Mouse (Mus musculus) neural tube, embryonic 15.5 days (tissue): ENCODE measurements around the gene Hcfc1r1. TPM values are rescaled to one million over a fixed set of nuclear protein-coding genes. Genes with fewer than 3 reads are reported as not detected.
A peak's percentile ranks its signal among the peaks of the same experiment; 100 is the strongest.

Experiments
- ATAC-seq: fragments of 200-750 bp; cut with Nextera tagmentation; 2 replicates; pipeline ENCODE4 v1.8.0; 2017; ENCODE audit warnings: mild to moderate bottlenecking, moderate TSS enrichment, moderate library complexity; ENCODE audit not compliant: low FRiP score
- H3K27ac ChIP-seq: fragments of 300-500 bp; sonication (generic); replicated peaks from 2 replicates; pipeline ENCODE4 v1.5.1; 2015; ENCODE audit warnings: mild to moderate bottlenecking, inconsistent platforms
- H3K27me3 ChIP-seq: fragments of 300-500 bp; sonication (generic); replicated peaks from 2 replicates; pipeline ENCODE4 v1.6.1; 2015; ENCODE audit warnings: inconsistent platforms
- H3K36me3 ChIP-seq: fragments of 300-500 bp; sonication (generic); 2 replicates; pipeline ENCODE4 v1.6.1; 2015; ENCODE audit warnings: inconsistent platforms
- H3K4me1 ChIP-seq: fragments of 300-500 bp; sonication (generic); 2 replicates; pipeline ENCODE4 v1.6.1; 2015; ENCODE audit warnings: inconsistent platforms
- H3K4me2 ChIP-seq: fragments of 300-500 bp; sonication (generic); 2 replicates; pipeline ENCODE4 v1.6.1; 2015; ENCODE audit warnings: inconsistent platforms, mild to moderate bottlenecking, moderate library complexity
- H3K4me3 ChIP-seq: fragments of 300-500 bp; sonication (generic); replicated peaks from 2 replicates; pipeline ENCODE4 v1.5.1; 2015; ENCODE audit warnings: mild to moderate bottlenecking, inconsistent platforms
- H3K9ac ChIP-seq: fragments of 300-500 bp; sonication (generic); replicated peaks from 2 replicates; pipeline ENCODE4 v1.6.1; 2015; ENCODE audit warnings: mild to moderate bottlenecking, inconsistent platforms
- H3K9me3 ChIP-seq: fragments of 300-500 bp; sonication (generic); replicated peaks from 2 replicates; pipeline ENCODE4 v1.6.1; 2016; ENCODE audit warnings: inconsistent platforms
- WGBS: fragments of 180-500 bp; shearing (Covaris S2); methylation state at CpG from one replicate; pipeline ENCODE4 v1.1.7; 2015; ENCODE audit warnings: mixed read lengths; 5-methylcytosine and 5-hydroxymethylcytosine counted together
- polyA plus RNA-seq: library from polyadenylated mRNA; unstranded; fragments of >200 nt; fragmentation: Nextera tagmentation; extraction: Ambion mirVana; gene quantifications from 2 replicates; pipeline ENCODE4 v1.2.1, GENCODE M21; 2015

Hcfc1r1 gene
- polyA plus RNA-seq, 1 experiment from 2014 or later, result 149 TPM

- Histone ChIP-seq H3K9ac (no peak within 1 kb of the TSS), H3K4me2 (peak within 1 kb of the TSS; percentile 34), H3K36me3 (no peaks in the 10 kb centered on the region), H3K27ac (no peak within 1 kb of the TSS), H3K4me3 (no peak within 1 kb of the TSS; the same call in 1 of the 2 replicates), H3K9me3 (no peaks in the 10 kb centered on the region), H3K27me3 (peaks cover 47% of the 10 kb centered on the region), H3K4me1 (peaks cover 8% of the 10 kb centered on the region; the same call in 1 of the 2 replicates)
- 4% methylated on average over 27 of the region's 27 CpGs for WGBS
- ATAC-seq, result no peak
Measured at GRCm38 (mm10) chr17:23660117-23660875, 13.1 kb upstream of the Hcfc1r1 start, which contains the start of gene Bicdl2. TSS of gene Bicdl2 (plus strand) at chr17:23660506.

DNA sequence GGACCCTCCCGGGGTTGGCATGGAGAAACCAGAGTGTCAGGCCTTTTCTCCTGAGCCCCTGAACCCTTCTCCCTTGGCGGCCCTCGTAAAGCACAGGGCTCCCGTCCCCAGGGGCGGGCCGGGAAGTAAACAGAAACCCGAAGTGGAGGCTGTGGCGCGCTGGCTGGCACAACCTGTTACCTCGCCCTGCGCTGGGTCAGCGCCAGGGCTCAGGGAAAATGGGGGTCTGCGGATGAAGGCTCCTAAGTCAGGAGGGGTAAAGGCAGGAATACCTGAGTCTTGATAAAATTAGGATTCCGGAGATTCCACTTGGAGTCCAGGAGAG is 12.6 kb upstream of the Hcfc1r1 start:
- no peaks in the 10 kb centered on the region for H3K36me3 ChIP-seq
- no peaks in the 10 kb centered on the region for H3K9me3 ChIP-seq
- no peak overlapping the region for H3K27ac ChIP-seq
- H3K4me1 ChIP-seq, result peaks cover 8% of the 10 kb centered on the region; the same call in 1 of the 2 replicates
- WGBS, result 3% methylated on average over 13 of the region's 14 CpGs
- H3K9ac ChIP-seq, result no peak overlapping the region
- H3K27me3 ChIP-seq, result peaks cover 47% of the 10 kb centered on the region
- peak overlapping the region; percentile 34 for H3K4me2 ChIP-seq
- H3K4me3 ChIP-seq, result no peak overlapping the region
- ATAC-seq, result no peak

DNA sequence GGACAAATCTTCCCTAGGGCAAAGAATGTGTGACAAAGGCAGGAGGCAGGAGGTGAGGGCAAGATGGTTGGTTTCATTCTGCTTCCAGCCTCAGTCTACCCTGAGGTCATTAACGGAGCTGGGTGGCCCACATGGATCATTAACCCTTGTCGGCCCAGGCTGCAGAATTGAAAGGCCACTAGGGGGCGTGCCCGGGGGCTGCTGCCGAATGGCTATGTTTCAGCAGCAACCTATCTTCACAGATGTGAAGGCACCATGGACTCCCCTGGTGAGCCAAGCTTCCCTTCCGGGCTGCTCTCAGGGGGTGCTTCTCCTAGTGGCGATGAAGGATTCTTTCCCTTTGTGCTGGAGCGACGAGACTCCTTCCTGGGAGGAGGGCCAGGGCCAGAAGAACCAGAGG is 11.9 kb upstream of the Hcfc1r1 start:
- Histone ChIP-seq H3K9me3 (no peaks in the 10 kb centered on the region), H3K36me3 (peaks cover 2% of the 10 kb centered on the region; the same call in 1 of the 2 replicates), H3K4me2 (no peak overlapping the region), H3K4me3 (no peak overlapping the region), H3K27me3 (peaks cover 47% of the 10 kb centered on the region), H3K4me1 (peaks cover 8% of the 10 kb centered on the region; the same call in 1 of the 2 replicates), H3K9ac (no peak overlapping the region), H3K27ac (no peak overlapping the region)
- under 1% methylated on average over 9 of the region's 9 CpGs for WGBS
- no peak for ATAC-seq

GRCm38 (mm10) chr17:23664556-23665021 is 8.8 kb upstream of the Hcfc1r1 start:
- ATAC-seq, result peak; percentile 53; the same call in 1 of the 2 replicates
- peaks cover 40% of the 10 kb centered on the region for H3K27me3 ChIP-seq
- H3K4me1 ChIP-seq, result peaks cover 8% of the 10 kb centered on the region; the same call in 1 of the 2 replicates
- no peaks in the 10 kb centered on the region for H3K9me3 ChIP-seq
- no peak overlapping the region for H3K4me2 ChIP-seq
- WGBS, result 20% methylated on average over 5 of the region's 5 CpGs
- no peak overlapping the region for H3K27ac ChIP-seq
- H3K4me3 ChIP-seq, result no peak overlapping the region
- peaks cover 31% of the 10 kb centered on the region for H3K36me3 ChIP-seq
- no peak overlapping the region for H3K9ac ChIP-seq

GRCm38 (mm10) chr17:23665511-23665910 is 7.9 kb upstream of the Hcfc1r1 start:
- H3K27ac ChIP-seq, result no peak overlapping the region
- 85% methylated on average over 14 of the region's 14 CpGs for WGBS
- no peak overlapping the region for H3K4me2 ChIP-seq
- peaks cover 38% of the 10 kb centered on the region for H3K36me3 ChIP-seq
- ATAC-seq, result no peak
- peaks cover 31% of the 10 kb centered on the region for H3K27me3 ChIP-seq
- H3K4me1 ChIP-seq, result peaks cover 4% of the 10 kb centered on the region; the same call in 1 of the 2 replicates
- H3K9me3 ChIP-seq, result no peaks in the 10 kb centered on the region
- H3K4me3 ChIP-seq, result no peak overlapping the region
- H3K9ac ChIP-seq, result no peak overlapping the region

GRCm38 (mm10) chr17:23670516-23671074 is 2.8 kb upstream of the Hcfc1r1 start:
- Histone ChIP-seq H3K4me3 (no peak overlapping the region), H3K36me3 (peaks cover 38% of the 10 kb centered on the region), H3K27me3 (peaks cover 7% of the 10 kb centered on the region), H3K4me2 (no peak overlapping the region), H3K27ac (no peak overlapping the region), H3K9ac (no peak overlapping the region), H3K9me3 (no peaks in the 10 kb centered on the region), H3K4me1 (peaks cover 28% of the 10 kb centered on the region)
- ATAC-seq, result no peak
- 90% methylated on average over 7 of the region's 7 CpGs for WGBS

- ATAC-seq, result no peak
- H3K4me2 ChIP-seq, result no peak overlapping the region
Measured at GRCm38 (mm10) chr17:23671519-23671918, 1.9 kb upstream of the Hcfc1r1 start.

DNA sequence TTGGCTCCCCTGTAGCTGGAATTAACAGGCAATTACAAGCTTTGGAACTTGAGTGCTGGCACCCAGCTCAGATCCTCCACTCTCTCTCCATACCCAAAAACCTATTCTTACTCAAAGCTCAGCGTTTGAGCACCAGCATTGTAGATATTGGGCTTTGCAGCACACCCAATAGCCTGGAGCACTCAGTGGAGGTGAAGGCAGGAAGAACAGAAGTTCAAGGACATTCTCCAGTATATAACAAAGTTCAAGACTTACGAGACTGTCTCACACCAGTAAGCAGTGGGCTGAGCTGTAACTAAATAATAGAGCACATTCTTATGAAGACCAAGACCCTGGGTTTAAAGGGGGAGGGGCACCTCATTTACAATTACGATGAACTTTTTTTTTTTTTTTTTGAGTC is 635 bp upstream of the Hcfc1r1 start:
- H3K4me2 ChIP-seq, result peak overlapping the region; percentile 95
- ATAC-seq, result no peak
- peaks cover 49% of the 10 kb centered on the region for H3K4me1 ChIP-seq
- H3K27ac ChIP-seq, result no peak overlapping the region
- no peaks in the 10 kb centered on the region for H3K9me3 ChIP-seq
- peak overlapping the region; percentile 69; the same call in 1 of the 2 replicates for H3K4me3 ChIP-seq
- H3K27me3 ChIP-seq, result peaks cover 22% of the 10 kb centered on the region
- peaks cover 24% of the 10 kb centered on the region for H3K36me3 ChIP-seq
- peak overlapping the region; percentile 73 for H3K9ac ChIP-seq
- 67% methylated on average over 3 of the region's 3 CpGs for WGBS

More at GRCm38 (mm10) chr17:23671519-23671918, 1.9 kb upstream of the Hcfc1r1 start:
- Histone ChIP-seq H3K9ac (no peak overlapping the region), H3K27me3 (peaks cover 14% of the 10 kb centered on the region), H3K36me3 (peaks cover 36% of the 10 kb centered on the region), H3K9me3 (no peaks in the 10 kb centered on the region), H3K4me1 (peaks cover 37% of the 10 kb centered on the region), H3K4me3 (no peak overlapping the region), H3K27ac (no peak overlapping the region)
- WGBS, result 98% methylated on average over 3 of the region's 3 CpGs

- peak overlapping the region; percentile 73 for H3K9ac ChIP-seq
- no peaks in the 10 kb centered on the region for H3K9me3 ChIP-seq
- H3K4me2 ChIP-seq, result peak overlapping the region; percentile 95
- peaks cover 38% of the 10 kb centered on the region for H3K27me3 ChIP-seq
- 49% methylated on average over 9 of the region's 9 CpGs for WGBS
- H3K27ac ChIP-seq, result peak overlapping the region; percentile 93; the same call in 1 of the 2 replicates
- H3K36me3 ChIP-seq, result peaks cover 8% of the 10 kb centered on the region
- H3K4me1 ChIP-seq, result peaks cover 53% of the 10 kb centered on the region
- peak overlapping the region; percentile 69 for H3K4me3 ChIP-seq
- ATAC-seq, result peak; percentile 4
Measured at GRCm38 (mm10) chr17:23674271-23674952, 1.0 kb downstream of the Hcfc1r1 start.

DNA sequence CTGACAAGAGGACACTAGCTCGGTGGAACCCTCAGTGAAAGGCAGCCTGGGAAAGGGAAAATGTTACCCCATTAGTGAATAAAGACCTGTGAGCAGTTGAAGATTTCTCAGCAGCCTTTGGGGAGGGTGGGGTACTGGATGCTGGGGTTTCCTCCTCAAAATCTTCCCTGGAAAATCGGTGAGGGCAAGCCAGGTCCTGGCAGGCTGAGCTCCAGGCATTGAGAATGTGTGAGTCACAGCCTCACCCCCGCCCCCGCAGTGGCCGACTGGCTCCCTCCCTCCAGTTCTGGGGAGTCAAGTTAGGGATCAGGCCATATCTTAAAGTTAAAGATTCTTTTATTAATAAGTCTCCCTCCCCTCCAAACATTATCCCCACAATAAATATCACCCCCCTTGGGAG is 1.7 kb downstream of the Hcfc1r1 start:
- Histone ChIP-seq H3K27ac (no peak overlapping the region), H3K27me3 (peaks cover 45% of the 10 kb centered on the region), H3K9ac (no peak overlapping the region), H3K4me1 (peaks cover 57% of the 10 kb centered on the region), H3K4me2 (peak overlapping the region; percentile 95), H3K36me3 (peaks cover 2% of the 10 kb centered on the region; the same call in 1 of the 2 replicates), H3K4me3 (0 out of 2 replicates have a peak overlapping the region, but pooled peaks have one; percentile 69), H3K9me3 (no peaks in the 10 kb centered on the region)
- 51% methylated on average over 5 of the region's 5 CpGs for WGBS
- ATAC-seq, result no peak

DNA sequence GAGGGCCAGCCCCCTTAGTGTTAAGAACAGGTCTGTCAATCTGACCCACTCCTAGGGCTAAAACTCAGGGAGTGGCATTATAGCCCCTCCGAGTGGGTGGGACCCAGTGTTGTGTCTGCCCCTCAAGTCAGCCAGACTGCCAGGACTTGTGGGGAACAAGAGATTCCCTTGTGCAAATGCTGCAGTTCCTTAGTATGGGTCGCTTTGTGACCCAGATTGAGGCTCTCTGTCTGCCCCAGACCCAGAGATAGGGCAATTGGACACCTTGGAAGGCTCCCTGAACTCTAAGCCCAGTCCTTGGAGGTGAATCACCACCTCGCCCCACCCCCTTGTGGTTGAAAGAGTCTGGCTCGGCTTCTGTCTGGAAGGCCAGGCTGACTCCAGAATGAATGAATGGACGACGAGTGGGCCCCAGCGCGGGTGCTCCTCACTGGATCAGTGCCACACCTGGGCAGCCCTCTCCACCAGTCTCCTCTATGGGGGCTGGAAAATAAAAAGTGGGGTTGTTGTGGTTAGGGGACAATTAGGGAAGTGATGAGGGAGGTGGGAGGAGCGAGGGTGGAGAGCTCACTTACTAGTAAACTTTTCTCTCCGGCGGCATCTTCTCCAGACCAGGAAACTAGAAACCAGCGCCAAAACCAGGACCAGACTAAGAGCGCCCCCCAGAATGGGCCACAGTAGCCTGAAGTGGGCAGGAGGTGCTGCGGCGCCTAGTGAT is 2.3 kb downstream of the Hcfc1r1 start:
- Histone ChIP-seq H3K27ac (no peak overlapping the region), H3K4me1 (peaks cover 57% of the 10 kb centered on the region), H3K4me2 (peak overlapping the region; percentile 95), H3K4me3 (peak overlapping the region; percentile 53), H3K27me3 (peaks cover 51% of the 10 kb centered on the region), H3K9me3 (no peaks in the 10 kb centered on the region), H3K9ac (0 out of 2 replicates have a peak overlapping the region, but pooled peaks have one; percentile 57), H3K36me3 (no peaks in the 10 kb centered on the region)
- WGBS, result 10% methylated on average over 15 of the region's 15 CpGs
- no peak for ATAC-seq
